Mouse (Mus musculus): Measurements from ENCODE around the gene Cope. TPM values are rescaled to one million over a fixed set of nuclear protein-coding genes. Genes with fewer than 3 reads are reported as not detected.
A peak's percentile ranks its signal among the peaks of the same experiment; 100 is the strongest.

The Cope gene
- total and polyA plus RNA-seq, 2 experiments from 2014 or later = 159 to 286 TPM

- Histone ChIP-seq H3K4me2 (ENCODE audit: low read depth, low read length) (no peak overlapping the region), H3K36me3 (ENCODE audit: insufficient read depth, low read length) (peaks cover 35% of the 10 kb centered on the region), H3K4me1 (ENCODE audit: insufficient read depth, low read length) (no peaks in the 10 kb centered on the region), H3K4me3 (ENCODE audit: low read length) (no peak overlapping the region), H3K9me3 (ENCODE audit: low read length) (no peaks in the 10 kb centered on the region), H3K27me3 (ENCODE audit: insufficient read depth, low read length) (no peaks in the 10 kb centered on the region), H3K9ac (replicated peaks; ENCODE audit: low read length) (no peak overlapping the region), H3K27ac (no peak overlapping the region)
- peak; percentile 80 for TF ChIP-seq CTCF (IDR thresholded peaks at IDR 0.05; ENCODE audit: low read depth)
- ATAC-seq (peak; percentile 68; the same call in 1 of the 2 replicates), DNase-seq (ENCODE audit: low spot score) (peak; percentile 75)
- WGBS = 53% methylated on average over 6 of the region's 6 CpGs
Measured at GRCm38 (mm10) chr8:70343696-70344095, 41.4 kb downstream of the Cope start.

DNA sequence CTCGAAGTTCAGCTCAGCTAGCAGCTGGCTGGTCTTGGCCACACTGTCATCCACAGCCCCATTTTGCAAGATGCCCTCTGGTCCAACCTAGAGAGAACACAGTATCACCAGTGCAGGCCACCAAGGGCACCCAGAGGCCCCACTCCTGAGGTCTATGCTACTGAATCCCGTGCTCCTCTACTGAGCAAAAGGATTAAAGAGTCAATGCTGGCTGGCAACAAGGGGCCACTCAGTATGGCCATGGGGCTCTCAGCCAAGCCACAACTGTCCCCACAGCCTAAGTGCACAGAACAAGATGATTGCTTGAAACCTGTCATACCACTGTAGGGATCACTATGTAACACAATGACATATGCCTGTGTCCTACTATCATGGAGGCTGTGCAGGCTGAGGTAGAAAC is 42.0 kb downstream of the Cope start:
- no peak overlapping the region for H3K9ac ChIP-seq (replicated peaks; ENCODE audit: low read length)
- ATAC-seq = no peak
- no peak overlapping the region for H3K4me3 ChIP-seq (ENCODE audit: low read length)
- WGBS = 85% methylated on average over 2 of the region's 2 CpGs
- no peaks in the 10 kb centered on the region for H3K27me3 ChIP-seq (ENCODE audit: insufficient read depth, low read length)
- no peak overlapping the region for H3K4me2 ChIP-seq (ENCODE audit: low read depth, low read length)
- no peak overlapping the region for H3K27ac ChIP-seq
- no peak for DNase-seq (ENCODE audit: low spot score)
- H3K4me1 ChIP-seq (ENCODE audit: insufficient read depth, low read length) = no peaks in the 10 kb centered on the region
- peaks cover 34% of the 10 kb centered on the region for H3K36me3 ChIP-seq (ENCODE audit: insufficient read depth, low read length)
- no peak for TF ChIP-seq CTCF (IDR thresholded peaks at IDR 0.05; ENCODE audit: low read depth)
- H3K9me3 ChIP-seq (ENCODE audit: low read length) = no peaks in the 10 kb centered on the region

DNA sequence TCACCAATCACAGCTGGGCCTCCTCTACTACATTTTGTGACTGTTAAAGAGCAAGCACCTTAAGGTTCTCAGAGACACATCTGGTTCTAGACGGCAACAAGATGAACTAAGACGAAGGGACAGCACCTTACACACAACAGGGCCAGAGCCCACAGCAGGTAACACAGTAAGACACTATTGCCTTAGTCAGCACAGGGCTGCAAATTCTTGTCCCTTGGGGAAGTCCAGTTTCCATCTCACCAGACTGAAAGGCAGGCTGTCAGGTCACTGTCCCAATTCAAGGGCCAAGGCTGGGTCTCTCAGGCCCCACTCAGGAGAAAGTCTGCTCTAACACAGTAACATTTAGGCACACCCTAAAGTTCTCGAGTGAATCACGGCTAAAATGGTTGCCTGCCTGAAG is 45.1 kb downstream of the Cope start:
- Histone ChIP-seq H3K4me3 (ENCODE audit: low read length) (no peak overlapping the region), H3K27ac (no peak overlapping the region), H3K9ac (replicated peaks; ENCODE audit: low read length) (no peak overlapping the region), H3K4me2 (ENCODE audit: low read depth, low read length) (no peak overlapping the region), H3K4me1 (ENCODE audit: insufficient read depth, low read length) (peaks cover 17% of the 10 kb centered on the region), H3K9me3 (ENCODE audit: low read length) (no peaks in the 10 kb centered on the region), H3K27me3 (ENCODE audit: insufficient read depth, low read length) (no peaks in the 10 kb centered on the region), H3K36me3 (ENCODE audit: insufficient read depth, low read length) (peaks cover 6% of the 10 kb centered on the region; the same call in 1 of the 2 replicates)
- WGBS = 83% methylated on average over 4 of the region's 4 CpGs
- DNase-seq (ENCODE audit: low spot score) (no peak), ATAC-seq (no peak)
- no peak for TF ChIP-seq CTCF (IDR thresholded peaks at IDR 0.05; ENCODE audit: low read depth)

DNA sequence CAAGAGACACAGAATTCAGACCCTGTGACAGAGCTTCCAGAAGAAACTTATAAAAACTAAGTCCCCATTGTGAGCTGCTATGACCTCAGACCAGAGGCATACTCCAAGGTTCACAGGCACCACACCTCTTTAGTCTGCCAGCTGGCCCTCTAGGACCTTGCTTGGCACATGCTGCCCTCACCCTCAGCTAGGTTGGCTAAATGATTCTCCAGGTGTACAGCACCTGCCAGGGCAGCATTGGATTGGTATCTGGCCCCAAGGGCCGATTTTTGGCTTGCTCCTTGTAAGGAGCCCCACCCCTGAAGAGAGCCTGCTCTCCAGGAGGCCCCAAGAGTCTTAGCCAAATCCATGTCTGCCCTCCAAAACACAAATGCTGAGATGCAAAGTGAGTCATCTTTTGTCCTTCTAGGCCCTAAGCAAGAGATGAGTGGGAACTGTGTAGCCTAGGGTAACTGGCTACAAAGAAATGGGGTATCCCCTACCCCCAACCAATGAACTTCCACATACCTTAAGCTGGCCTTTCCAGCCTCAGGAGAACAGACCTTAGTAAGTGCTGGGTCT is 45.6 kb downstream of the Cope start:
- no peak for ATAC-seq
- Histone ChIP-seq H3K27ac (no peak overlapping the region), H3K4me2 (ENCODE audit: low read depth, low read length) (no peak overlapping the region), H3K9me3 (ENCODE audit: low read length) (no peaks in the 10 kb centered on the region), H3K36me3 (ENCODE audit: insufficient read depth, low read length) (0 out of 2 replicates have a peak, but pooled peaks cover 5% of the 10 kb centered on the region), H3K4me1 (ENCODE audit: insufficient read depth, low read length) (peaks cover 17% of the 10 kb centered on the region), H3K4me3 (ENCODE audit: low read length) (no peak overlapping the region), H3K27me3 (ENCODE audit: insufficient read depth, low read length) (no peaks in the 10 kb centered on the region), H3K9ac (replicated peaks; ENCODE audit: low read length) (peak overlapping the region; percentile 21; the same call in 1 of the 2 replicates)
- no peak for DNase-seq (ENCODE audit: low spot score)
- WGBS = 58% methylated on average over 1 of the region's 1 CpGs
- TF ChIP-seq CTCF (IDR thresholded peaks at IDR 0.05; ENCODE audit: low read depth) = no peak

GRCm38 (mm10) chr8:70351035-70351999 is 49.0 kb downstream of the Cope start:
- DNase-seq (ENCODE audit: low spot score) (no peak), ATAC-seq (no peak)
- Histone ChIP-seq H3K4me1 (ENCODE audit: insufficient read depth, low read length) (peaks cover 22% of the 10 kb centered on the region), H3K27me3 (ENCODE audit: insufficient read depth, low read length) (no peaks in the 10 kb centered on the region), H3K27ac (no peak overlapping the region), H3K4me2 (ENCODE audit: low read depth, low read length) (peak overlapping the region; percentile 100), H3K4me3 (ENCODE audit: low read length) (peak overlapping the region; percentile 100), H3K9me3 (ENCODE audit: low read length) (no peaks in the 10 kb centered on the region), H3K36me3 (ENCODE audit: insufficient read depth, low read length) (0 out of 2 replicates have a peak, but pooled peaks cover 5% of the 10 kb centered on the region), H3K9ac (replicated peaks; ENCODE audit: low read length) (peak overlapping the region; percentile 97)
- TF ChIP-seq CTCF (IDR thresholded peaks at IDR 0.05; ENCODE audit: low read depth) = no peak
- WGBS = 48% methylated on average over 15 of the region's 15 CpGs

DNA sequence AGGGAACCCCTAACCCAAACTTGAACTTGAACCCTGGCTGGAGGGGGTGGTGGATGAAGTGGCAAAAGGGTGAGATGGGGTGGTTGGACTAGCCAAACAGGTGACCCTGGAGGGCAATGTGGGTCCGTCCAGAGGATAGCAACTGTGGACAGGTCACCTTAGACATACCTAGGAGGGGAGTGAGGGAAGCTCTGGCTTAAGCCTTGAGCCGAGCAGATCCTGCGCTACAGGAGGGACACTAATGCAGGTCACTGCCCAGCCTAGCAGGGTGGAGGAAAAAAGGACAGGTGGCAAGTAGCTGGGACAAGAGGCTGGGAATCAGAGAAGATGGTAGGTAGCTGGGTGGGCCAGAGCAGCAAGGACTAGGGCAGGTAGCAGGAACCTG is 49.7 kb downstream of the Cope start:
- Histone ChIP-seq H3K27ac (peak overlapping the region; percentile 93; the same call in 1 of the 2 replicates), H3K36me3 (ENCODE audit: insufficient read depth, low read length) (0 out of 2 replicates have a peak, but pooled peaks cover 5% of the 10 kb centered on the region), H3K27me3 (ENCODE audit: insufficient read depth, low read length) (no peaks in the 10 kb centered on the region), H3K9ac (replicated peaks; ENCODE audit: low read length) (peak overlapping the region; percentile 97), H3K4me2 (ENCODE audit: low read depth, low read length) (peak overlapping the region; percentile 100), H3K9me3 (ENCODE audit: low read length) (no peaks in the 10 kb centered on the region), H3K4me1 (ENCODE audit: insufficient read depth, low read length) (peaks cover 22% of the 10 kb centered on the region), H3K4me3 (ENCODE audit: low read length) (peak overlapping the region; percentile 100)
- 18% methylated on average over 3 of the region's 3 CpGs for WGBS
- no peak for TF ChIP-seq CTCF (IDR thresholded peaks at IDR 0.05; ENCODE audit: low read depth)
- ATAC-seq (no peak), DNase-seq (ENCODE audit: low spot score) (no peak)

Data from hindbrain, postnatal 0 days (tissue).